Mouse (Mus musculus) left cerebral cortex, postnatal 36 days (tissue): ENCODE results near the gene Mindy3. TPM values are rescaled to one million over a fixed set of nuclear protein-coding genes. Genes with fewer than 3 reads are reported as not detected.

Source experiments
- DNase-seq, 2 experiments: peaks; one replicate each; pipeline ENCODE4 v3.0.0; 2021 to 2022; ENCODE audit warnings: low spot score in 2 of 2, mixed read lengths in 1 of 2
- intact Hi-C: fragments of 180-260 bp; cut with DNase I; formaldehyde crosslinking; loops from one replicate; pipeline ENCODE4 v1.15.1; 2025
- total RNA-seq, 2 experiments: library from RNA; stranded (reverse); gene quantifications; 2 replicates each; pipeline ENCODE4 v1.2.3; 2021

Mindy3 gene
- total RNA-seq, 2 experiments from 2014 or later: 51.4 to 57.8 TPM

DNA sequence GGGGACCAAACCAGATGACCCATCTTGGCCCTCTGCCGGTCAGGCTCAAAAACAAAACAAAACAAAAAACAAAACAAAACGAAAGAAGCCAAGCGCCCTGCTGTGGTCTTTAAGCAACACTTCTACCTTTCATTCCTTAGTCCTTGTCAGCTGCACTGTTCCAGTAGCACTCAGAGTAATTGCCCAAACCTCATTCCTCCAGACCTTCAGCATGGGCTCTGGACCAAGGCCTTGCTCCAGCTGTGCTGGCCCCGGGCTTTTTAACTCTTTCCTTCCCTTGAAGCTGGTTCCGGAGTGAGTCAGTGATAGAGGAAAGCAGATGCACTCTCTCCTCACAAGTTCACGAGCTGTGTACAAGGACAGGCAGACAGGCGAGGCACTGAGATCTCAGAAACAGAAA lies 102.9 kb downstream of the Mindy3 start:
- DNase-seq: no peak

GRCm38 (mm10) chr2:12314028-12314427 lies 105.2 kb downstream of the Mindy3 start:
- DNase-seq: no peak
- intact Hi-C loops: no loop called here

More for the DNA sequence above, 102.9 kb downstream of the Mindy3 start:
- intact Hi-C loops: no loop called here

DNA sequence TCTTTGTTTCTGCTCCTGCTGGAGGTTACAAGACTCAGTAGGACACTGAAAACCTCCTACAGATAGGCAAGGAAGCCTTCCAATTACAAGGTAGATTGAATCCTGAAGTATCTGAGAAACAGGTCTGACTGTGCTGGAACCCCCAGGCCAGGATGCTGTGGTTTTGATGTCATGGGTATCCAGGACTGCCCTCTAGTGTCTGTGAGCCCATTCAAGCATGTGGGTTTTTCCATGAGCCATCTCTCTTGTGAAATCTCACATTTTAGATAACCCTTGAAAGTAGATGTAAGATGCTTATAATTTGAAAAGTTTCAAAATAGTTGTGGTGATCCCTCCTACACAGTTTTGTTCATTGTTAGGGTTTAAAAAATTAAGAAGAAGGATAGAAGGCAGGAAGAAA lies 110.8 kb downstream of the Mindy3 start:
- intact Hi-C loops: no loop called here
- no peak for DNase-seq

GRCm38 (mm10) chr2:12307311-12307710 lies 112.0 kb downstream of the Mindy3 start:
- intact Hi-C loops: no loop called here
- DNase-seq: no peak

- DNase-seq: no peak
- intact Hi-C loops: no loop called here
These were observed 114.1 kb downstream of the Mindy3 start for GRCm38 (mm10) chr2:12305064-12305650.

DNA sequence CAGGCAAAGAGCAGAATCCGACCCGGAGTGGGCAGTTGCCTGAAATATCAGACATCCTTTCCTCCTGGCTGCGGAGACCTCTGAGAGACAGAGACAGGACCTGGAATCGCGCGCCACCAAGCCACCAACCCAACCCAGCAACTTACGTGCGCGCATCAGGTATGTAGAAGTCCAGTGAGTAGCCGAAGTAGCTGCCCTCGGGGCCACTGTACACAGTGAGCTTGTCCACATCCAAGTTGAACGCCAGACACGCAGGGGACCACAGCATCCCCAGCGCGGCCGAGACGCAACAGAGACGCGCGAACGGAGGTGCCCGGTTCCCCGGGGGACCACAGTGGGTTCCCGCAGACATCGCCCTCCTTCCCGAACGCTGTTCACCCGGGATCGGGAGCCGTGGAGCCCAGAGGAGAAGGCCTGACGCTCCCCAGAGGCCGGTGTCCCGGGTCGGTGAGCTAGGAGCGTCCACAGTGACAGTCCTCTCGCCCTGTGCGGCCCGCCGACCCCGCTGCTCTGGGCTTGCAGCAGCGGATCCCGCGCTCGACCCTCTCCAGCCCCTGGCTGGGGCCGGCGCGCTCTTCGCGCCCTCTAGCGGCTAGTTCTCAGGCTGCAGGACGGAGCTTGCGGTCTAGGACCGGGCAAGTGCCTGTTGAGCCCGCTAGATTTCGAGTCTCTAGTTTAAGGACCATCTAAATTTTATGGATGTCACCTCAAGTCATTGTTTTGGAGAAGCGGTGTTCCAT lies 117.7 kb downstream of the Mindy3 start, which contains the start of gene Itga8:
Gene Itga8, minus strand, starts transcription at position 492 of the 740 bp plus-strand sequence.
- intact Hi-C loops: loop anchor here (2.0 to 5.0 kb wide), 3 partner anchors 129 to 299 kb away; no protein-coding TSS in a partner anchor
- peak; percentile 84 to 85 for DNase-seq

- intact Hi-C loops: loop anchor here (2.0 to 5.0 kb wide), 3 partner anchors 128 to 298 kb away; no protein-coding TSS in a partner anchor
- DNase-seq: no peak
These were observed 118.6 kb downstream of the Mindy3 start for GRCm38 (mm10) chr2:12300449-12301228.

DNA sequence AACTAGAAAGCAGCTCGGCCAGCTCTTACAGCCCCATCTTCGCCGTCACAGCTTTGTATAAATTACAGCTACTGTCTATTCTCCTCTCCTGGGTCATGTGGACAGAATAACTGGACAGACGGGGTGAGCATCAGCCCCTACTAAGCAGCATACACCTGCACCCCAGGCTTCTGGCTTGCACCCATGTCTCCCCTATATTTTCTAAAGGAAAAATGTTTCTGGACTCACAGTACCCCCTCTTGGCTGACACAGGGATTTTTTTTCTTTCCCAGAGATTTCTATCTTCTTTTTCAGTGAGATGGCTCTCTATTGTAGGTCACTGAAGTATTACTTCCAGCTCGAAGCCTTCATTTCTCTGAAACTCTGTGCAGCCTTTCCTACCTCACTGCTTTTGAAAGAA lies 122.0 kb downstream of the Mindy3 start:
- DNase-seq: no peak
- intact Hi-C loops: loop anchor here (10.0 kb wide), 1 partner anchor 142 kb away; no protein-coding TSS in a partner anchor

Other genes with a start within 250 kb of the Mindy3 start
- gene Itga8, start 117.5 kb downstream of the Mindy3 start, total RNA-seq: 10 to 100 TPM in 1 of 2 experiments, 1 to 10 TPM in 1; 7.2 to 10.9 TPM